Mouse (Mus musculus) retina, postnatal 7 days (tissue): ENCODE measurements around the gene Hoxa5.

Experiments used
- DNase-seq: peaks from one replicate; pipeline ENCODE4 v3.0.0-alpha.2; 2012; ENCODE audit warnings: low read depth, low spot score

The Hoxa5 gene

GRCm38 (mm10) chr6:52178918-52179665 is 25.3 kb downstream of the Hoxa5 start:
- no peak for DNase-seq

- DNase-seq = no peak
Measured at GRCm38 (mm10) chr6:52177806-52178205, 26.6 kb downstream of the Hoxa5 start.

GRCm38 (mm10) chr6:52177061-52177735 is 27.2 kb downstream of the Hoxa5 start, which contains the start of gene 5730596B20Rik:
Gene 5730596B20Rik (plus strand): TSS chr6:52177498.
- no peak for DNase-seq

GRCm38 (mm10) chr6:52176391-52176790 is 28.0 kb downstream of the Hoxa5 start:
- DNase-seq = no peak

- no peak for DNase-seq
Measured at GRCm38 (mm10) chr6:52175864-52176263, 28.5 kb downstream of the Hoxa5 start.

- DNase-seq = no peak
Measured at GRCm38 (mm10) chr6:52174968-52175751, 29.2 kb downstream of the Hoxa5 start.

GRCm38 (mm10) chr6:52173648-52174047 is 30.7 kb downstream of the Hoxa5 start:
- DNase-seq = no peak

- no peak for DNase-seq
Measured at GRCm38 (mm10) chr6:52172501-52172900, 31.9 kb downstream of the Hoxa5 start.

GRCm38 (mm10) chr6:52171938-52172337 is 32.4 kb downstream of the Hoxa5 start:
- no peak for DNase-seq

- no peak for DNase-seq
Measured at GRCm38 (mm10) chr6:52171331-52171730, 33.1 kb downstream of the Hoxa5 start.

- no peak for DNase-seq
Measured at GRCm38 (mm10) chr6:52170898-52171223, 33.5 kb downstream of the Hoxa5 start.

- no peak for DNase-seq
Measured at GRCm38 (mm10) chr6:52170166-52170897, 34.1 kb downstream of the Hoxa5 start.

- no peak for DNase-seq
Measured at GRCm38 (mm10) chr6:52169499-52170165, 34.8 kb downstream of the Hoxa5 start.

GRCm38 (mm10) chr6:52168191-52169055 is 36.0 kb downstream of the Hoxa5 start:
- DNase-seq = no peak

- DNase-seq = no peak
Measured at GRCm38 (mm10) chr6:52167736-52168161, 36.6 kb downstream of the Hoxa5 start.

- no peak for DNase-seq
Measured at GRCm38 (mm10) chr6:52167176-52167575, 37.2 kb downstream of the Hoxa5 start.

- no peak for DNase-seq
Measured at GRCm38 (mm10) chr6:52166431-52167077, 37.8 kb downstream of the Hoxa5 start.

- no peak for DNase-seq
Measured at GRCm38 (mm10) chr6:52165441-52166370, 38.7 kb downstream of the Hoxa5 start.
